Comparison of ENCODE assay signal across 1 mouse cellular context in the genomic region with DNA sequence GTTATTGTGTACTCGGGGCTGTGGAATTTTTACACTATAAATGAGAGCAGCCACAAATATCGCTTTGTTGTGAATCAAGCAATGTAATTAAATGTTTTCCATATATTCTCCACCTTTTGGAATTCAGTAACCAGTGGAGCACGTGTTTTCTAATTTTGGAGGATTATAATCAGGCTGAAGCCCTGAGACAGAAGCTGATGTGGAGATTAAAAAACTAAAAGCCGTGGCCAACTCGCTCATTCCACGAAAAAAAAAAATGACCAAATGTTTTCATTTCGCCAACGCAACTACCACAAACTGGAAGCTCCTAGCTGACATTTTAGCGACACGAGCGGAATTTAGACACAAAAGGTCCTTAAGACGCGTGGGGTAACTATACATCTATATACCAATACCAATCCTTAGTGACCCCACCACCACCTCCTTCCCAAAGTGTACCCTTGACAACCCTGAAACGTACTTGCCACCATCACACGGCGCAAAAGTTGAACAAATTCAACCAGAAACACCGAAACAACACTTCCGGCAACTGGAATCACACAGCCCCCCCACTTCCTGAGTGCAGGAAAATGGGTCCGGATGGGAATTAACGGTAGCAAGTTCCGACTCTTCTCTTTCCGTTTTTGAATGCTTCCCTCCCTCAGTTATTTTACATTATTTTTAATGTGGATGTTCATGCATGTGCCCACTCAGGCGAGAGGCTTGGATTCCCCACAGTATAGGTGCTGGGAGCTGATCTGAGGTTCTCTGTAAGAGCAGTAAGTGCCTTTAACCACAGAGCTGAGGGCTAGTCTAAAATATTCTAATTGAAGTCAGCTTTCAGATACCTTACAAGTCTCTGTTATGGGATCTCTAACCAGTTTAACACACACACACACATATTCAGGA.
TF ChIP-seq lines count a peak whose summit lies in the region.

Tmem69 (minus strand) TSS at position 524 of the 888 bp plus-strand sequence.

TF ChIP-seq in CH12.LX, 34 proteins besides CTCF, POLR2A, EP300 and RAD21:
- TF ChIP-seq JUN (IDR thresholded peaks at IDR 0.05; ENCODE audit: insufficient read depth, low read depth, low read length) = no peak
- TF ChIP-seq IRF4 (IDR thresholded peaks at IDR 0.05; ENCODE audit: low read depth, low read length) = peak; percentile 73
- TF ChIP-seq ELF1 (IDR thresholded peaks at IDR 0.05; ENCODE audit: low read depth, low read length) = peak; percentile 93
- TF ChIP-seq MAFK (IDR thresholded peaks at IDR 0.05; ENCODE audit: insufficient replicate concordance, low read length) = no peak
- peak; percentile 57; the same call in 1 of the 2 replicates for TF ChIP-seq MAX (IDR thresholded peaks at IDR 0.05; ENCODE audit: low read length)
- TF ChIP-seq GABPA (IDR thresholded peaks at IDR 0.05; ENCODE audit: insufficient replicate concordance, low read depth, low read length) = no peak; the same call in 1 of the 2 replicates
- peak; percentile 26; the same call in 1 of the 2 replicates for TF ChIP-seq ZNF384 (IDR thresholded peaks at IDR 0.05; ENCODE audit: low read depth, low read length)
- TF ChIP-seq RCOR1 (conservative IDR thresholded peaks at IDR 0.05; ENCODE audit: low read depth, low read length) = no peak
- TF ChIP-seq SIN3A (IDR thresholded peaks at IDR 0.05; ENCODE audit: low read length) = peak; percentile 97
- TF ChIP-seq PAX5 (IDR thresholded peaks at IDR 0.05; ENCODE audit: low read length) = no peak
- TF ChIP-seq CHD2 (IDR thresholded peaks at IDR 0.05; ENCODE audit: low read length) = peak; percentile 50; the same call in 1 of the 2 replicates
- no peak for TF ChIP-seq UBTF (IDR thresholded peaks at IDR 0.05; ENCODE audit: low read depth, low read length)
- peak; percentile 21; the same call in 1 of the 2 replicates for TF ChIP-seq JUND (conservative IDR thresholded peaks at IDR 0.05; ENCODE audit: low read depth, low read length)
- TF ChIP-seq MYC (IDR thresholded peaks at IDR 0.05; ENCODE audit: low read depth, low read length) = peak; percentile 81; the same call in 1 of the 2 replicates
- TF ChIP-seq CHD1 (IDR thresholded peaks at IDR 0.05; ENCODE audit: low read depth, low read length) = peak; percentile 13; the same call in 1 of the 2 replicates
- TF ChIP-seq POLR2AphosphoS2 (IDR thresholded peaks at IDR 0.05; ENCODE audit: low read depth, low read length) = no peak; the same call in 1 of the 2 replicates
- TF ChIP-seq TBP (conservative IDR thresholded peaks at IDR 0.05; ENCODE audit: low read depth, low read length) = peak; percentile 83
- TF ChIP-seq TCF12 (IDR thresholded peaks at IDR 0.05; ENCODE audit: low read depth, low read length) = peak; percentile 75
- TF ChIP-seq USF1 (IDR thresholded peaks at IDR 0.05; ENCODE audit: low read depth, low read length) = no peak
- peak; percentile 43; the same call in 1 of the 2 replicates for TF ChIP-seq NRF1 (IDR thresholded peaks at IDR 0.05; ENCODE audit: low read depth, low read length)
- TF ChIP-seq BHLHE40 (IDR thresholded peaks at IDR 0.05; ENCODE audit: low read depth, low read length) = peak; percentile 27; the same call in 1 of the 2 replicates
- TF ChIP-seq HCFC1 (IDR thresholded peaks at IDR 0.05; ENCODE audit: low read depth, low read length) = peak; percentile 92
- no peak for TF ChIP-seq ZKSCAN1 (IDR thresholded peaks at IDR 0.05; ENCODE audit: borderline replicate concordance, low read depth, low read length)
- TF ChIP-seq MAZ (IDR thresholded peaks at IDR 0.05; ENCODE audit: low read depth, low read length) = peak; percentile 99
- TF ChIP-seq ETS1 (conservative IDR thresholded peaks at IDR 0.05; ENCODE audit: low read depth, low read length) = no peak; the same call in 1 of the 2 replicates
- no peak for TF ChIP-seq ZMIZ1 (IDR thresholded peaks at IDR 0.05; ENCODE audit: low read depth, low read length)
- peak; percentile 65; the same call in 1 of the 2 replicates for TF ChIP-seq MEF2A (IDR thresholded peaks at IDR 0.05; ENCODE audit: borderline replicate concordance, low read depth, low read length)
- no peak for TF ChIP-seq USF2 (conservative IDR thresholded peaks at IDR 0.05; ENCODE audit: low read depth, low read length)
- peak; percentile 77; the same call in 1 of the 2 replicates for TF ChIP-seq E2F4 (IDR thresholded peaks at IDR 0.05; ENCODE audit: insufficient replicate concordance, low read depth, low read length)
- no peak for TF ChIP-seq SMC3 (IDR thresholded peaks at IDR 0.05; ENCODE audit: low read depth, low read length)
- TF ChIP-seq NELFE (IDR thresholded peaks at IDR 0.05; ENCODE audit: low read depth, low read length) = peak; percentile 70; the same call in 1 of the 2 replicates
- TF ChIP-seq KAT2A (IDR thresholded peaks at IDR 0.05; ENCODE audit: insufficient replicate concordance, low read length) = peak; percentile 86; the same call in 1 of the 2 replicates
- TF ChIP-seq ZC3H11A (IDR thresholded peaks at IDR 0.05; ENCODE audit: low read depth, low read length) = no peak
- peak; percentile 90 for TF ChIP-seq MXI1 (IDR thresholded peaks at IDR 0.05; ENCODE audit: low read depth, low read length)
